Mouse (Mus musculus) olfactory bulb, adult 2 months (tissue): Measurements from ENCODE around the gene Nme4. TPM values are rescaled to one million over a fixed set of nuclear protein-coding genes. Genes with fewer than 3 reads are reported as not detected.

Experiments
- H3K27ac ChIP-seq: fragments of 200-500 bp; 2 replicates; pipeline ENCODE4 v1.5.1; 2012; ENCODE audit warnings: low read depth, low read length; ENCODE audit not compliant: insufficient read depth
- H3K4me1 ChIP-seq: fragments of 200-500 bp; 2 replicates; pipeline ENCODE4 v1.6.1; 2012; ENCODE audit warnings: low read length; ENCODE audit not compliant: control insufficient read depth, insufficient read depth
- H3K4me3 ChIP-seq: fragments of 200-500 bp; 2 replicates; pipeline ENCODE4 v1.5.1; 2012; ENCODE audit warnings: mild to moderate bottlenecking, low read depth, low read length, moderate library complexity; ENCODE audit not compliant: insufficient read depth
- CTCF ChIP-seq: fragments of 200-500 bp; IDR thresholded peaks from 2 replicates; pipeline ENCODE4 v1.5.1; 2012; ENCODE audit warnings: low read depth, mild to moderate bottlenecking, low read length, moderate library complexity; ENCODE audit not compliant: insufficient read depth
- POLR2A ChIP-seq: fragments of 200-500 bp; IDR thresholded peaks from 2 replicates; pipeline ENCODE4 v1.6.1; 2012; ENCODE audit warnings: mild to moderate bottlenecking, low read depth, low read length, moderate library complexity; ENCODE audit not compliant: insufficient read depth
- WGBS: fragments of 180-500 bp; shearing (Covaris S2); methylation state at CpG from one replicate; pipeline ENCODE4 v1.1.7; 2018; 5-methylcytosine and 5-hydroxymethylcytosine counted together
- polyA plus RNA-seq: library from polyadenylated mRNA; stranded (reverse); fragments of >200 nt; gene quantifications from 2 replicates; pipeline ENCODE4 v1.2.4, GENCODE M21; 2012; ENCODE audit warnings: low replicate concordance; ENCODE audit not compliant: missing spikeins, insufficient read depth, insufficient read length

The Nme4 gene
- not detected in 2 replicates for polyA plus RNA-seq

DNA sequence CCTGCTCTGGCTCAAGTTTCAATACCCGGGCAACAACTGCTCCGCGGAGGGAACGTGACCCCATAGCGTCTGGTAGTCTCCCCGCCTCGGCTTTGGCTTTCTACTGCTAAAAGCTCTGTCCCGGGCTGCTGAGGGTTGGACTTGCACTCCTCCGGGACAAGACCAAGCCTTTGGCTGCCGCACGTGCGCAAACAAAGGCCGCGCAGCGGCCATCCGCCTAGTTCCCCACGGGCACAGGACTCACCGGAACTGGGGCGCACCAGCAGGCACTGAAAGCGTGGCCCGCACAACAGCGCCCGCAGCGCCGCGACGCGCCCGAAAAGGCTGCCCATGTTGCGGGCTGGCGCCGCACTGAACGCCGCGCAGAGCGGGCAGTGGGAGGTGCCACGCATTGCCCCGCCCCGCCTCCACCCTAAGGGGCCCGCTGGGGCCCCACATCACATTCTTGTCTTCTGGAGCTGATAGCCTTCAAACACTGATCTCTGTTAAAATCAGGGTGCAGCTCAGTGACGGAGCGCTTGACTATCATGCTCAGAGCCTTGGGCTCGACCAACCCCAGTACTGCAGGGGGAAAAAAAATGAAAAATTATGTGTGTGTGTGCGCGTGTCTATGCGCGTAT, at the start of gene Nme4:
TSS of gene Nme4 (minus strand) at position 482 of the 620 bp plus-strand sequence.
- no peak within 1 kb of the TSS for H3K27ac ChIP-seq
- WGBS = 2% methylated on average over 47 of the region's 47 CpGs
- peak within 1 kb of the TSS; percentile 55 for H3K4me3 ChIP-seq
- no peak for TF ChIP-seq CTCF
- 0 out of 2 replicates have a peak, but pooled peaks have one; percentile 39 for TF ChIP-seq POLR2A
- peaks cover 3% of the 10 kb centered on the region; the same call in 1 of the 2 replicates for H3K4me1 ChIP-seq

DNA sequence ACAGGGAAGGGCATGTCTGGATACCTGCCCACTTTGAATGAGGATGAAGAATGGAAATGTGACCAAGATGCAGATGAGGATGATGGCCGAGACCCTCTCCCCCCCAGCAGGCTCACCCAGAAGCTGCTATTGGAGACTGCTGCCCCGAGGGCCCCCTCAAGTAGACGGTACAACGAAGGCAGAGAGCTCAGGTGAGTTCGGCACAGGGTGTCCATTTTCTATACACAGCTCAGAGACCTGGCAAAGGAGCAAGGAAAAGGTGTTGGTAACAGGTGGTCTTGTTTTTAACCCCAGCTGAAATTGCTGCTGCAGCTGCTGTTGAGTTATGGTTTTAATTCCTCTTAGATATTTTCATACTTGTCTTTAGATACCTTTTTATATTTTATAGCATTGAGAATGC, 48.0 kb upstream of the Nme4 start:
- Histone ChIP-seq H3K27ac (no peak overlapping the region), H3K4me1 (peaks cover 7% of the 10 kb centered on the region; the same call in 1 of the 2 replicates), H3K4me3 (no peak overlapping the region)
- TF ChIP-seq POLR2A = no peak
- TF ChIP-seq CTCF = no peak
- WGBS = 88% methylated on average over 5 of the region's 5 CpGs

GRCm38 (mm10) chr17:26142796-26143195, 47.4 kb upstream of the Nme4 start:
- no peak overlapping the region for H3K27ac ChIP-seq
- WGBS = 83% methylated on average over 4 of the region's 4 CpGs
- H3K4me1 ChIP-seq = peaks cover 7% of the 10 kb centered on the region; the same call in 1 of the 2 replicates
- TF ChIP-seq POLR2A = no peak
- TF ChIP-seq CTCF = no peak
- no peak overlapping the region for H3K4me3 ChIP-seq

GRCm38 (mm10) chr17:26138901-26139381, 43.5 kb upstream of the Nme4 start:
- no peak for TF ChIP-seq POLR2A
- TF ChIP-seq CTCF = no peak
- WGBS = 2% methylated on average over 56 of the region's 58 CpGs
- H3K4me1 ChIP-seq = peaks cover 7% of the 10 kb centered on the region; the same call in 1 of the 2 replicates
- H3K4me3 ChIP-seq = peak overlapping the region; percentile 96
- no peak overlapping the region for H3K27ac ChIP-seq

GRCm38 (mm10) chr17:26138239-26138836, 42.9 kb upstream of the Nme4 start, which contains the start of gene Axin1:
Gene Axin1 (plus strand): TSS chr17:26138688.
- under 1% methylated on average over 42 of the region's 42 CpGs for WGBS
- peak within 1 kb of the TSS; percentile 96 for H3K4me3 ChIP-seq
- TF ChIP-seq CTCF (0 out of 2 replicates have a peak, but pooled peaks have one; percentile 26), POLR2A (peak; percentile 82)
- peak within 1 kb of the TSS; percentile 4; the same call in 1 of the 2 replicates for H3K27ac ChIP-seq
- H3K4me1 ChIP-seq = peaks cover 5% of the 10 kb centered on the region; the same call in 1 of the 2 replicates

- 75% methylated on average over 2 of the region's 2 CpGs for WGBS
- TF ChIP-seq POLR2A (no peak), CTCF (no peak)
- peak overlapping the region; percentile 4; the same call in 1 of the 2 replicates for H3K27ac ChIP-seq
- H3K4me3 ChIP-seq = peak overlapping the region; percentile 96; the same call in 1 of the 2 replicates
- peaks cover under 1% of the 10 kb centered on the region; the same call in 1 of the 2 replicates for H3K4me1 ChIP-seq
Measured at GRCm38 (mm10) chr17:26137751-26138130, 42.3 kb upstream of the Nme4 start.

DNA sequence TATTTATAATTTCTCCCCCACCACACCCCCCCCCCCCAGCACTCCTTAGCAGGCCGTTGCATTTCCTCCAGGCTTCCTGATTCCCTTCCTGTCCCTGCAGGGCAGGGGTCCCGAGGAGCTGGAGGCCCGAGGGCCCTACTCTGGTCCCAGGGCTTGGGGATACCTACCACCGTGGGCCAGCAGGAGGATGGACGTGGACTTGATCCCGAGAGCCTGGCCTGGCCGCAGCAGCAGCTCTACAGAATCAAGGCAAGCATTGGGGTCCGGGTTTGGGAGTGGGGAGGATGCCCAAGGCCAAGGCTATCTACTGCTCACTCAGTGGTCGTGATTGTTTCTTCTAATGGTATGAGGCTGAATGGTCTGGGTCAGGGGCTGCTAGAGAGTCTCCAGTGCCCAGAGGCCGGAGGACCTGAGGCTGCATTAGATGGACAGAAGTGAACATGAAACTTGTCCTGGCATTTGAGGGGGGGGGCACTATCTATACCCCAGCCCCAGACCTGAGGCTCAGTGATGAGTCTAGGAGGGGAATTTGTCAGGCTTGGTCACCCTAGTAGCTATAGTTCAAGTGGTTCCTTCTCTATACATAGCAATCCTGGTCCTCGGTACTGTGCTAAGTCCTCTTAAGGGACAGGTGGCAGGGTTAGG, 41.8 kb upstream of the Nme4 start:
- TF ChIP-seq POLR2A = no peak
- TF ChIP-seq CTCF = no peak
- no peak overlapping the region for H3K4me3 ChIP-seq
- H3K4me1 ChIP-seq = no peaks in the 10 kb centered on the region
- H3K27ac ChIP-seq = no peak overlapping the region
- WGBS = 89% methylated on average over 11 of the region's 11 CpGs

DNA sequence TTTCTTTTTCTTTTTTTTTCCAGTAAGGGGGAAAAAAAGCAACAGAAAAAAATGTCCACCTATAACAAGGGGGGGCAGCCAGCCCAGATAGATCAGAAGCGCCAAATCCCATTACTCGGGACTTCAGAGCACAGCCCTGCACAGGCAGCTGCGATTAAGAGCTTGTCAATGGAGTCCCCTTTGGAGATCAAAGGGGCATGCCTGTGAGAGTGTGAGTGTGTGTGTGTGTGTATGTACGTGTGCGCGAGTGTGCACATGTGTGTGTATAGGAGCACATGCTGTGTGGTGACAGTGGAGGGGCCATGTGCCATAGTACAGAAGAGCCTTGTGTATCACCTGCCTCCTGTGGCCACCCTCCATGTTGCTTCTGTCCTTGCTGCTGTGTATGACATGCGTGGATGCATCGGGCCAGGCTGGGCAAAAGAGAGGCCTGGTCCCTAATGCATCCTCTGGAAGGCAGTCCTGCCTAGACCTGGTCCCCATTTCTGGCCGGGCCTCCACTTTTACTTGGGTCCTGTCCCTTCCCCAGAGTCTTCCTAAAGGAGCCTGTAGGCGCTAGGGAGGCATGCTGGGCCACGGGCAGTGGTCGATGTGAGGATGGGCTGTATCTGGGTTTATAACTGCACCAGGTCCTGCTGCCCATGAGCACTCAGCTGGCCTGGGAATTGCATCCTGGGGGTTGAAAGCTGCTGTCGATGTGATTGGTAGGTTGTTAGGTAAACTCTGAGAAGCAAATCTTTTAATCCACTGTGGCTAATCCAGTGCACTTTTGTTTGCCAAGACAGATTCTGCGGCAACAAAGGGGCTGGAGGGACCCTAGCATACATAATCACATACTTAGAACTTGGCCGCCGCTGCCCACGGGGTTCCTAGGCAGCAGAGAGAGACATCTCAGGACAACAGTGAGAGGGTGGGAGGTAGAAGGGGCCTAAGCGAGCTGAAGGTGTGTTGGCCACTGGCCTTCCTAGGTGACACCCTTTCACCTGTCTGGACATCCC, 36.8 kb upstream of the Nme4 start:
- TF ChIP-seq CTCF (no peak), POLR2A (no peak)
- Histone ChIP-seq H3K4me1 (no peaks in the 10 kb centered on the region), H3K27ac (no peak overlapping the region), H3K4me3 (no peak overlapping the region)
- WGBS = 66% methylated on average over 18 of the region's 18 CpGs
